Mouse (Mus musculus): ENCODE measurements around the gene Ppp1cb.
A peak's percentile ranks its signal among the peaks of the same experiment; 100 is the strongest.

The Ppp1cb gene

DNA sequence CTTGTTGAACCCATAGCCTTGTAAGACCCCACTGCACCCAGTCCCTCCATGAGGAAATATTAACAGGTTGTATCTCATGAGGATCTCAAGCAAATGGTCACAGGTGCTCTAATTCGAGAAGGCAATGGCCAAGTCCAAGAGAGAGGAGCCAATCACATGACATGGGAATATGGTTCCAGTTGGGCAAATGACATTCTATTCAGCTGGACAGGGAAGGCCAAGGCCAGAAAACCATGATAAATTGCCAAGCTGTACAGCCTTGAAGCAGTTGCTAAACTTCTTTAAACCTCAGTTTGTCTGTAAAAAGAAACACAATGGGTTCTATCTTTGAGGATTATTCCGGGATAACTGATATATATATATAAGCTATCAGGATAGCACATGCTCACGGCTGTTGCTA lies 14.7 kb upstream of the Ppp1cb start:
- no peak for ATAC-seq (ENCODE audit: low TSS enrichment)

DNA sequence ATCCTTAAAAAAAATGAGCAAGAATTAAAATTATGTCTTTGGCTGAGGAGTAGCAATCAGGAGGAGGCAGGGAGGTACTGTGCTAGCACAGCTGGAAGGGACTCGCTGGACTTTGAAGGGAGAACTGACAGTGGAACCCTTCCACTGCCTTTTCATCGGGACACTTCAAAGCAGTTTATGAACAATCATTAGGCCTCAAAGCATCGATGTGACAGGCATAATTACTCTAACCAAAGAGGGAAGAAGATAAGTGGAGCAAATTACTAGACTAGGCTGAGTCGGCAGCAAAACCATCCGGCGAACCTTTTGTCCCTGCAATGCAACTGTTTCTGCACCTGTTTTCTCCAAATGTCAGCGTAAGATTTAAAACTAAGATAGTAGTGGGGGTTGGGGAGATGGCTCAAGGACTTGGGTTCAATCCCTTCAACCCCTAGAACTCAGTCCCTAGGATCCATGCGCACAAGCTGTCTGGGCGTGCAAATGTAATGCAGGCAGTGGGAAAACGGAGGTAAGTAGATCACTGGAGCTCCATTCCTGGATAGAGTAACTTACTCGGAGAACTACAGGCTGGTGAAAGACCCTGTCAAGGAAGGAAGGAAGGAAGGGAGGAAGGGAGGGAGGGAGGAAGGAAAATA lies 13.2 kb upstream of the Ppp1cb start:
- no peak for ATAC-seq (ENCODE audit: low TSS enrichment)

DNA sequence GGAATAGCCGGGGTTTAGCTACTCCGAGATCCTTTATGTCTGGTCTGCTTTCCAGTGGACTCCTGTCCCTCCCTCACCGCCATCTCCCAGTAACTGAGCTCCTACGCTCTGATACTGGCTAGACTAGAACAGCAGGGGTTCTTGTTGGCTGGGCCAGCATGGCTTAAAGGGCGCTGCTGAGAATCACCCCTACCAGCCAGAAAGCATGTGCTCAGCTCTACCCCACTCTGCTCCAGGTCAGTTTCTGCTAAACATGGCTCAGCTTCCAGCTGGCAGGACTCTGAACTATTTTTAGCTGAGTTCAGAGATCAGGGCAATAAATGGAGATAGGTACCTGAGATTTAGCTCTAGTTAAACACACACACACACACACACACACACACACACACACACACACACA lies 12.2 kb upstream of the Ppp1cb start:
- no peak for ATAC-seq (ENCODE audit: low TSS enrichment)

DNA sequence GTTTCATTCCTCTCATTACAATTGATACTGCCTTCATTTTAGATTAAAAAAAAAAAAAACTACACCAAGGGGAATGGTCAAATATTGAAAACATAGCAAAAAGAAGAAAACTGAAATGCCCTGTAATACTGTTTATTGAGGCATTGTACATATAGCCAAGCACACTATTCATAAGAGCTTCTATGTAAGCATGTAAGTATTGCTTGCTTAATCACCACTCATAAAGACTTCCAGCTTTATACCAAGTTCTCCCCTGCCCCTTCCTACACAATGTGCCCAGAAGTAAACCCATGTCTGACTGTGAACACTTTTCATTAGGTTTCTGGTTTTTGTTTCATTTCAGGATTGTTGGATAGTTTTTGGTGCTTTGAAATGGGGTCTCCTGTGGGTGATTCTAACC lies 11.8 kb upstream of the Ppp1cb start:
- ATAC-seq (ENCODE audit: low TSS enrichment): no peak

DNA sequence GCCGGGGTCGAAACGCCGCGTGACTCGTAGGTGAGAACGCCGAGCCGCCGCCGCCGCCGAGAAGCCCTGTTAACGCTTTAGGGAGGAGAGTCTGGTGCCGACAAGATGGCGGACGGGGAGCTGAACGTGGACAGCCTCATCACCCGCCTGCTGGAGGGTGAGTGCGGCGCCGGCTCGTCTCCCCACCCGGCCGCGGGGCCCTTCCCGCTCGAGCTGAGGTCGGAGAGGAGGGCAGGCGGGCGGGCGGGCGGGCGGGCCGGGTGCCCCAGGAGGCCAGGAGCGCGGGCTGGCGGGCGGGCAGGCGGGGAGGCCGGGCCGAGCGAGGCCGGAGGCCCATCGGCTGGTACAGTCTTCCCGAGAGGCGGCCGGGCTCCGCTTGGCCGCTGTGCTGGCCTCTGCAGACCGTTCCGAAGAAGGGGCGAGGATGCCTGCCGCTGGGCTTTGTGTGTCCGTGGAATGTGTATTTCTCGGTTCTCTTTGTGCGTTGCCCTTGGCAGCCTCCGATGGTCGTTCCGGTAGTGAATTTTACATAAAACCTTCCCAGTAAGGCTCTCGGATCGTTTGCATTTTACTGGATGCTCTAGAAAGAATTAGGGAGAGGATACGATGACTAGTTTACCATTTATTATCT lies 723 bp downstream of the Ppp1cb start:
- peak; percentile 47; the same call in 1 of the 2 replicates for ATAC-seq (ENCODE audit: low TSS enrichment)

DNA sequence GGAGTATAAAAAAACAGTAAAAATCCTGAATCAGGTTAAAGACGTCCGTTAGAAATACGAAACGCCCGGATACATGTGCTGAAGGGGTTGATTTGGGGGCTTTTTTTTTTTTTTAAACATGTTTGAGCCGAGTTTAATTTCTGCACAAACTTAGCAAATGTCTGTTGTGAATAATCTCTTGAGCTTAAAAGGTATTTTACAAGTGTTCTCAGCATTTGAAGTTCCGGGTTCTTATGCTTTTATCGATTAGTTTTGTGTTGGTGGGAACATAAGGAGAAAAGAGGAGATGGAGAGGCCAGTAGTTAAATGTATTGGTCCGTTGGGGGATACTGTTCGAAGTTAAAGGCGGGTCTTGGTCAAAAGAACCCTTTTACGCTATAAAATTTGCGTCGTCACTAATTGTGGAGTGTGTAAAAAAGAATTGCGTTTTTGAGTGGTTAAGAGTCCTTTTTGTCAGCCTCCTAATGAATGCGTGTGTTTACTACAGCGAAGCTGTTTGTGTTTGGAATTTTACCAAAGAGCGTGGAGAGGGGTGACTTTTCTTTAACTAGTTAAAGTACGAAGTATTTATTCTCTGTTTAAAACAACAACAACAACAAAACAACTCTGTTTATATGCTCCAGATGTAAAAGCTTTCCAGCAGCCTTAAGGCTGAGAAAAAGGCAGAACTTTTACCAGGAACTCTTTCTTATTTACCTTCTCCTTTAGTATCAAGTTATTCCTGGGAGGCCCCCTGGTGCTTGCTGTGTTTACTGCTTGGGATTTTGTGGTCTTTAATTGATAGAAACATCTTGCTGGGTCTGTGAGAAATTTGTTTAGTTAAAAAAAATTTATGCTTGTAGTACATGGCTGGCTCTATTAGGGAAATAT lies 1.5 kb downstream of the Ppp1cb start:
- ATAC-seq (ENCODE audit: low TSS enrichment): no peak

DNA sequence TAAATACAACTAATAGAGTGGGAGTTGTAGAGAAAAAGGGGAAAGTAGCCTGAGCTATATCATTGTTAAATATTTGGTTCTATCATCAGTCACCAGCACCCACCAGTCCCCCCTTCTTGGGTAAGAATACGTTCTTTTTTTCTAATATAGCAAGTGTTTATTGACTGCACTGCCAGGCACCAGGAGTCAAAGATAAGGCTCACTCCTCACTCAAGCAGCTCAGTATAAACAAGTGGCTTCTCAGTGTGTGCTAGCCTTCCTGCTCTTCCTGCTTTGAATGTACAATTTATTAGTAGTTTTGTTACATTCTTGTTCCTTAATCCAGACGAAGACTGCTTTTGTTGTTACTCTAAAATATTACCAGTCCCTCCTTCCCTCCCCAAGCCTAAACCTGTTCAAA lies 2.3 kb downstream of the Ppp1cb start:
- ATAC-seq (ENCODE audit: low TSS enrichment): no peak

DNA sequence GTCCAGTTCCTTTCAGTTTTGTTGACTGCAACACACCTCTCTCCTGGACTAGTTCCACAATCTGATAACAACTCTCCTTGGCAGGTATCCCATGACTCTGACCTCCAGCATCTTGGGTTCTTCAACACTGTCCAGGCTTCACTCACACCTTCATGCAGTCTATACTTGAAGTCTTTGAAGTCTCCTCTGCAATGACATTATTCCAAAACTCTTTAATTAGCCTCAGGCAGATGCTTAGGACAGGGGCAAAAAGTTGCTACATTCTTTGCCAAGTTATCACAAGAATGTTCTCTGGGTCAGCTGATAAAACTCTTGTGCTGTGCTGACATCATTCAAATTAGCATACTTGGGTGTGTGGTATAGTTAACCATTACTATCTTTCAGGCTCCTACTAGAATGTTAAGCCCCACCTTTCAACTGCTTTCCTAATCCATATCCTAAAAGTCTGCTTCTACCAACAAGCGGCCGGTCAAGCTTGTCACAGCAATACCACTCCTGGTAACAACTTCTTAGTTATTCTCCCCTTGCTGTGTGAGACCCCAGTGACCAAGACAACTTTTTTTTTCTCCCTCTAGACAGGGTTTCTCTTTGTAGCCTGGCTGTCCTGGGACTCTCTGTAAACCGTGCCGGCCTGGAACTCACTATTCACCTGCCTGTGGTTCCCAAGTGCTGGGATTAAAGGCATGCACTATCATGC lies 13.8 kb downstream of the Ppp1cb start:
- no peak for ATAC-seq (ENCODE audit: low TSS enrichment)

DNA sequence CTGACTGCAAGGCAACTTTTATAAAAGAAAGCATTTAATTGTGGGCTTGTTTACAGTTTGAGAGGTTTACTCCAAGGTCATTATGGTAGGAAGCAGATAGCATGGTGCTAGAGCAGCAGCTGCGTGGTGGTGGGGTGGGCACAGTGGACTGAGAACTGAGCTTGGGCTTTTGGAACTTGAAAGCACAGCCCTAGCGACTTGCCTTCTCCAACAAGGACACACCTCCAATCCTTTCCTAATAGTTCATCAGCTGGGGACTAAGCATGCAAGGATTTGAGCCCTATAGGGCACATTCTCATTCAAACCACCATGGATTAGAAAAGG lies 14.3 kb downstream of the Ppp1cb start:
- no peak for ATAC-seq (ENCODE audit: low TSS enrichment)

DNA sequence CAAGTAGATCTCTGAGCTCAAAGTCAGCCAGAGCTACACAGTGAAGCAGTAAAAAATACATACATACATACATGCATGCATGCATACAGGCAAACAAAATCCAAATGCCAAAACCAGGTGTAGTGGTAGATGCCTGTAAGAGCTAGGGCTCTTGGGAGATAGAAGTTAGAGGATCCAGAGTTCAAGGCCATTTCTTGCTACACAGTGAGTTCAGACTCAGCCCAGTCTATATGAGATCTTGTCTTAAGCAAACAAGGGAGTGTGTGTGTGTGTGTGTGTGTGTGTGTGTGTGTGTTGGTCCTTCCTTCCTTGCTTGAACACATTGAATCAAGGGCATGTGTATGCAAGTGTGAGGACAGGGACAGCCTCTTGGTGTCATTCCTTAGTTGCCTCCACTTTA lies 17.9 kb downstream of the Ppp1cb start:
- no peak for ATAC-seq (ENCODE audit: low TSS enrichment)

DNA sequence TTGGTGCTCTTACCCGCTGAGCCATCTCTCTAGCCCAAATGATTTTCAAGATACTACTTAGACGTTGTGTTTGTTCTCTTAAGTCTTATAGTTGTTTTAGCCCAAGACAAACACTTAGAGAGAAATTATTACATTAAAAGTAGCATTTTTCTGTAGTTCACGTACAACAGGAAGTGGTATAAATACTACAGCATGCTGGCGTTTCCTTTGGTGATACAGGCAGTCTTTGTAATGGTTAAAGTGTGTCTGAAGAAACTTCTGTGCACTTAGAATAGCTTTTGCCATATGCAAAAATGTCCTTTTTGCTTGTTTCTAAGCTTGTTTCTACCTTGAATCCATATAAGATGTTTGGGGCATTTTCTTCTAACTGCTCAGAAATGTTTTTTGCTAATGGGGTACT lies 20.3 kb downstream of the Ppp1cb start:
- no peak for ATAC-seq (ENCODE audit: low TSS enrichment)

DNA sequence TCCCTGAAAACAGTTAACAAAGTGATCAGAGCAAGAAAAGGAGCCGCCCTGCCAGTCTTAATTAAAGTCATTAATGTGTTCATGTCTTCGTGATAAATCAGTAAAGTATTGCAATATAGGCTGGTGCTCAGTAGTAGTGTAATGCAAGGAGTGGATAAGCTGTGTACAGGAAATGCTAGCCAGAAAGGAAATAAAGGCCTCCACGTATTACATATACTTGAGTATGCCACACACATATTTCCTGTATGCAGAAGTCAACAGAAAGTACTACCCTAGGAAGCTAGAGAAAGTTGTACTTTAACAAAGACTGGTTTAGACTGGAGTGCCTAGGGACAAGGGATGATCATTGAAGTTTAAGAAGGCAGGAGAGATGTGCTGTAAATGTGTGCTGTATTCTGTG lies 26.8 kb downstream of the Ppp1cb start:
- ATAC-seq (ENCODE audit: low TSS enrichment): no peak

DNA sequence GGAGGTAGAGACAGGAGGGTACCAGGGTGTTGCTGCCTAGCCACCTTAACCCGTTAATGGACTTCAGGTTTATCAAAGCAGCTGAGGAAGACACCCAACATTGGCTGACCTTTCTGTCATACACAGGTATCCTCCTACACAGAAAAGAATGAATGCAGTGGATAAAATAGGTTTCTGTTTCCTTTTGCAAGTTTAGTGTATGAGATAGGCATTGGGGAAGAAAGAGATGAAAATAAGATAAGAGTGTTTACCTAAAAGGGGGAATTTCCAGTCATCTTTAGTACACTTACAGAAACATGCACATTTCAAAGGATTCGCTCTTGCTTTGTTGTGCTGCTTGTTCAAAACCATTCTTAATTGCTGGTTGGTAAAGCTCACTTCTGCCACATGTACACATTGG lies 29.4 kb downstream of the Ppp1cb start:
- no peak for ATAC-seq (ENCODE audit: low TSS enrichment)

DNA sequence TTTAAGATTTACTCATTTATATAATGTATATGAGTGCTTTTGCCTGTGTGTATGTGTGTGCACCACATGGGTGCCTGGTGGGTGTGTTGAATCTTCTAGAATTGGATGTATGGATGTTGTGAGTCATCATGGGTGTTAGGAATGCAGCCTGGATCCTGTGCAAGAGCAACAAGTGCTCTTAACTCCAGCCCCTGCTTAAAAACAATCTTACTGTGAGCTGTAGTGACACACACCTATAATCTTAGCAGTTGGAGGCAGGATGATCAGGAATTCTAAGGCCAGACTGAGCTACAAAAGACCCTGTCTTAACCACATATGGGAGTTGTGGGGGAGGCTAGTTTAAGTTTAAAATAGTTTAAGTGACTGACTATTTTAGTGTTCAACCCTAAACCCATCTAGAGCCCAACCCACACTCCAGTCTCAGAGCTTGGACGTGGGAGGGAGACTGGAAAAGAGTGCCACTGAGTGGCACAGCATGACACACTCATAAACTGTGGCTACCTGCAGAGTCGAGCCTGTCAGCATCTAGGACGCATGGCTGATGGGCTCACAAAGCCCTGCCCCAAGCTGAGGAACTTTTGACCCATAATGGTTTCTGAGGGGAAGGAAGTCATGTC lies 35.5 kb downstream of the Ppp1cb start:
- peak; percentile 96 for ATAC-seq (ENCODE audit: low TSS enrichment)

DNA sequence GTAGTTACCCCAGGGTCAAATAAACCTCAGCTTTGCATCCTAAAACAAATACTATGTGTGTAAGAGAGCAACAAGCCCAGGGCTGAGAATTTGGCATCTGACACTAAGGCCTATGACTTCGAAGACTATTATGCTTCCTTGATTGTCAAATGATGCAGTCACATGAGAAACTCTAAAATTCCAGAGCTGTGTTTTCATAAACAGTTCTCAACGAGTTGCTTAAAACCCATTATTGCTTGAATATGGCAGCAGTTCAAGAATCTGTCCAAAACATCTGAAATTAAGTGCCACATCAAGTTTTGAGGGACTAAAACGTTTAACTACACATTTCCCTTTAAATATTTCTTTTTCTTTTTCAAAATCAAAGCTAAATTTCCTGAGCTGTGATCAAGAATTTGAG lies 50.1 kb downstream of the Ppp1cb start:
- no peak for ATAC-seq (ENCODE audit: low TSS enrichment)

DNA sequence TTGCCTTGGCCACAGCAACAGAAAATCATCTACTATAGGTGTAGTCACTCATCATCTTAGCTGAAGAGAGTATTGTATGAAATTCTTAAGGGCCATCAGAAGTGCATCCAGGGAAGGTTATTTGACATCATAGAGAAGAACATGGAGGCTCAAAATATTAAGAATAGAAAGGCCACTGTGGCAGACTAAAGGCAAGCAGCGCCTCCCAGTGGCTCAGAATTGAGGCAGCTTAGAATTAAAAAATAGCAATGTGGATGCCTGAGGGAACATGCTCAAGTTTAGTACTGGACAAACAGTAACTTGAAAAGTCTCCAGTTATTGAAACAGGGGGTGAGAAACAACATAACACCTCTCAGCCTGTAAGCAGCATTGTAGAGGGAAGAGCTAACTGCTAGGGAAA lies 61.7 kb downstream of the Ppp1cb start:
- ATAC-seq (ENCODE audit: low TSS enrichment): no peak

DNA sequence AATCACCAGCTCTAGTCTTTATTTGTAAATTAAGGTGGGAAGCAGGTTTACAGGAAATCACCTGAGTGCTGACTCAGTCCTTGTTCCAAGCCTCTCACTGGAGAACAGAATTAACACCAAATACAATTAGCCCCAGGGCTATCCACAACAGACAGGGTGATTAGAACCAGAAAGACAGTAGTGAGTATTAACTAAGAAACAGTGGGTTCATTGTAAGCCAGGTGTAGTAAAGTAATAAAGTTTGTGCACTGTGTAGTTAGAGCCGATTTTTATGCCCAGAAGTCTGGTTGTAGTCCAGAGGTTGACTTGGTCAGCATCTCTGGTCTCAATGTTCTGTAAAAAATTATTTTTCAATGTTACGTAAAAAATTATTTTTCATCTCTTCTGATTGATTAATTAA lies 90.8 kb downstream of the Ppp1cb start:
- no peak for ATAC-seq (ENCODE audit: low TSS enrichment)

DNA sequence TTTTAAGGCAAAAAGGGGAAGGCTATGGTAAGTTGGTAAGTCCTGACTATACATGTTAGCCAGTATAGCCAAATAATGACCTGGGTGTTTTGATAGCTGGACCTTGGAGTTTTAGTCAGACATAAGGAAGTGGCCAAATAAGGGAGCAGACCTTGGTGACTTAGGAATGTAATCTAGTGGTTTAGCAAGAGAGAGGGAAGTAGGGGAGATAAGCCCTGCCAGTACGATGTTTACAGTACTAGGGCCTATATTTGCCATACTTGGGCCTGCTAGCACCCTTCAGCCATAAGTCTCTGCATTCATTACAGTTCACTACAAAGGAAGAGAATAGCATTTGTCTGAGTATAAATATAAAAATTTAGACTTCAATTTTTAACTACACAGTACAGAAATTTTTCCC lies 106.1 kb downstream of the Ppp1cb start:
- ATAC-seq (ENCODE audit: low TSS enrichment): no peak
